Mouse (Mus musculus): Measurements from ENCODE around the gene Ch25h.

Ch25h gene

DNA sequence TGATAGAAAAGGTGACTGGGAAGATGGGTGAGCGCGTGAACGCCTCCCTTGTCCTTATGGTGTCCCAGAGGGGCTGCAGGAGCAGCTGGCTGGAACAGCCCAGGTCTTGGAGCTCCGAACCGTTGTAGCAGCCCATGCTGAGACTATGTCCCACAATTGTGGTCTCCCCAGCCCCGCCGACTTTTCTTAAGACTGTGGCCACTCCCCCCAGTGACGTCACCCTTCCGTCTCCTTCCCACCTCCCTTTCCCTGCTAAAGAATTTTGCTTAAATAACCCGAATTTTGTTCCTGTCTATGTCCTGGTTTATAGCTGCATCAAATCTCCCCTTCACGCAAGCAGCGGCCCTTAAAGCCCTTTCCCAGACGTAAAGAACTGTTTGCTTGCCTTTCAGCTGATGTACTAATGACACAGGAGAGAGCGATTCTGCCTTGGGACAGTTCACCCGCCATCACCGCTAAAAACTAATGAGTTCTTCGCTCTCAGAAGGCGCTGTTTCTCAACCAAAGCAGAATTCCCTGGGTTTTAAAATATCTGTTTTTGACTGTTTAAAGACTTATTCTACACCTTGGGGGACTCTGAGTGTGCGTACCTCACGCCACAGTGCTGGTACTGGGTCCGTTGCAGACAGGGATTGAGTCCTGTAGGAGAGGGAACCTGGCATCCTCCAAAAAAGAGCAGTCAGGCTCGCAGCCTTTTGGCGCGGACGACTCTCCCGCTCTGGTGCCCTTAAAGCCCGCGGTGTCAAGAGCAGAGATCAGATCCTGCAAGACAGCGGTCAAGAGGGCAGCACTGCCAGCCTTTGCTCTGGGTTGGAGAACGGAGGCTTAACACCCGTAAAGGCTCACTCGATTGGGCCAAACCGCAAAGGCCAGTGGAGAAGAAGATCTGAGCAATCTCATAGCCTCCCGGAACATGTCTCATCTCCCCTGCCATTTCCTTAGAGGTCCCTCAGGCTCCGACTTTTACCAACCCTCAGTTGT is at the start of gene Ch25h:
TSS of gene Ch25h (minus strand) at position 174 of the 981 bp plus-strand sequence.
- DNase-seq (ENCODE audit: low spot score in 2 of 2) = peak; percentile 28 to 63

DNA sequence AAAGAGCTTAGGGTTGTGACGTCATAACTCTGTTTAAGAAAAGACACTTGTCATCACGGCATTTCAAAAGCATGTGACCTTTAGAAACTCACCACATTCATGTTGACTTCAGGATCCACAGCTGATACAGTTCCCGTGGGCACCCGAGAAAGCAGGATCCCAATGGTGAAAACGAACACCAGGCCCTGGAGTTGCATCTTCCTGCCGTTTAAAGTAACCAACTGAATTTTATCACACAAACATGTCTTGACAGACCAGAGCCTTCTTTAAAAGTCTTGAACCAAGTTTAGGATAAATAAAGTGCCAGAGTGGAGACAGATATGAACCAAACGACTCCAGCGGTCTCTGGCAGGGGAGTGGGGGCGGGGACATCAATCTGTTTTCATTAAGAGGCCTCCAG is 49.7 kb upstream of the Ch25h start:
- DNase-seq (ENCODE audit: low spot score in 2 of 2) = no peak

DNA sequence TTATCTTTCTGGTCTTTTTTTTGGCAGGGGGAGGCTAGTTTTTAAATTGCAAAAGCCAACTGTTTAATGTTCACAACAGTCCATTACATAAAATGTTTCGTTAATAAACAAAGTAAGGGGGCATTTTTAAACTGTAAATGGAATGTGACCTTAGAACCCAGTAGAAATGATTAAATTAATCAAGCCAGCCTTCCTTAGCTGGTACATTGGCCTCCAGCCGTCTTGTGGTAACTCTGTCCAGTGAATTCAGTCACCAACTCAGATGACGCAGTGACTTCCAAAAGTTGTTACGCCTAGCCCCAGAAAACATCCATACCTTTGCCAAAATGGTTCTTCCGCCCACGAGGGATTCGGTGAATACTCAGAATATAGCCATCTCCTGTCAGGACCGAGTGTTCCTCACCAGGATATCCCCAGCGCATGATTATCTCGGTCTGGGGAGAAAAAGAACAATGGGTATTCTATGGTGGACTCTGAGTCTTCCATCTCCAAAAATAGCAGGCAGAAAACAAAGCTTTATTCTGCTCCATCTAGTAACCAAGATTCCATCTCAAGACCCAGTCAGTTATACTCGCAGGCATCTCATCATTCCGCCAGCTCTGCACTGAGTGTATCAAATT is 48.3 kb upstream of the Ch25h start:
- DNase-seq (ENCODE audit: low spot score in 2 of 2) = no peak

DNA sequence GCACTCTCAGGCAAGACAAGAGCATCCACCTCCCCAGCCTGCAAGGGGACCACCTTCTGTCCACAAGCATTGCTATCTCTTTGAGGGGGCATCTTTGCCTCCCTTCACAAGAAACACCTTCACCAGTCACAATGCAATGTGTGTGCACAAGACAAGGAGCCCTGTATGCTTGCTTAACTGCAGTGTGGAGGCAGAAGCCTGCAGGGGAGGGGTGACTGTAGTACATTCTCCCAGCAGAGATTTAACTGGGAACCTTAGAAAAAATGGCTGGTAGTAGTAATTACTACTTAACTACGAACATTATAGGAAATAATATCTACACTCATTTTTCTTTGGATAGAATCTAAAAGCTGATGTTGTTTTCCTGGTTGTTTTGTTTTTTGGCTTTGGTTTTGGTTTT is 47.0 kb upstream of the Ch25h start:
- DNase-seq (ENCODE audit: low spot score in 2 of 2) = no peak

DNA sequence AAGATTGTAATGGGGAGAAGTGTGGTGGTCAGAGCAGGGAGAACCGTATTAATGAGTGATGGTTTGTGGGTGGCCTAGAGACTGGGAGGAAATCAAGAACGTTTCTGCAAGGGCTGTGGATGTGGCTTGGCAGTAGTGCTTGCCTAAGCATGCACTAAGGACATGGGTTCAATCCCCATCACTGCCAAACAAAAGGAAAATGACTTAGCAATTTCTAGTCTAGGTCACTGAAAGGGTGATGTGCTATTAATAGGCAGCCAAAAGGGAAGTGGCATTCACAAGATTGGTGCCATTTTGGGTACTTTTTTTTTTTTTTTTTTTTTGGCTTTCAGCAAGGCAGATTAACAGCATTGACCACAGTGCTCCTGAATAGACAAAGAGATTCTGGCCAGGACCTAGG is 46.4 kb upstream of the Ch25h start:
- no peak for DNase-seq (ENCODE audit: low spot score in 2 of 2)

DNA sequence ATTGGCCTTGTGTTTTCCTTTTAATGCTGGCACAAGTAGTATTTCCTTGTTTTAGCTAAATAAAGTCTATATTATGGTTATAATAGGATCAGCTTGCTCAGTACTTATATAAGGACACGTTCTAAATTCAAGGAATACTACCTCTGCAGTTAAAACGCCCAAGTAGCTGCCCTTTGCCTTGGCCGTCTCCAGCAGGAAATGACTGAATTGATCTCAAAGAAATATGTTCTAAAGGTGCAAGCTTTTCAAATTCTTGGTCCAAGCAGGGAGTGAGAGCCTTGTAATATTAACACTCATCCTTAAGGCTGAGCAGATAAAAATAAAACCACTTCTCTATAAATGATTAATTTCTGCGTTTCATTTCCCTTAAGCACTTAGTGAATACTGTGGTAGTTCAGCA is 45.1 kb upstream of the Ch25h start:
- DNase-seq (ENCODE audit: low spot score in 2 of 2) = no peak

DNA sequence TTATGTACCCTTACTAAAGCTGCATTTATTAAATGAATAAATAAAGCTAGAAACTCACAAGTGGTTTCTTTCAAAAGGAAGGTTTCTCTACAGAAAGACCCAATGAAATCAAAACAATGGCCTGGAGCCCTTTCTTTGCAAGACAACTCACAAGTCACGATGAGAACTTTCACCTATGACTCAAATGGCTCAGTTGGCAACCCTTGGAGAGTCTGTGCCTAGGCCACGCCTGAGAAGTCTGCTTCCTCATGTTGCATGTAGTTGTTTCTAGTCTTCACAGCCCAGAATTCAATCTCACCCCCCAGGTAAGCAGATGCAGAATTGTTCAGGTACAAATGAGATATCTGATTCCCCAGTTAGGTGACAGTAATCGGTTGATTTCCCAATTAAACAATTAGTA is 44.7 kb upstream of the Ch25h start:
- DNase-seq (ENCODE audit: low spot score in 2 of 2) = no peak

DNA sequence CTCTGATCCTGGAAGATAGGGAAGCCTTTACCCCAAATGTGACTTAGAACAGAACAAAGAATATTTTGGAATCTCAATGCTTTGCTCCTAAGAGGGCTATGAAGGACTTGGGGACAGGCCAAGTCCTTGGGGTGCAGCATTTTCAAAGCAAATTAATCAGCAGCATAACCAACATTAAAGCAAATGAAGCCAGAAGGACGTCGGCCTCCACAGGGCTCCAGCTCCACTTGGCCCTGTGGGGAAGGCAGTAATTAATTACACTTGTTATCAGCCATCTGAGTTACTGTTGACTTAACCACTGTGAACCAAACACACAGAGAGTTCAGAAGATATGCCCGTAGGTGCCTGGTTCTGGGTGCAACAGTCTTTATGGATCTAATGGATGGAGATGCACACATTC is 43.8 kb upstream of the Ch25h start:
- DNase-seq (ENCODE audit: low spot score in 2 of 2) = no peak

DNA sequence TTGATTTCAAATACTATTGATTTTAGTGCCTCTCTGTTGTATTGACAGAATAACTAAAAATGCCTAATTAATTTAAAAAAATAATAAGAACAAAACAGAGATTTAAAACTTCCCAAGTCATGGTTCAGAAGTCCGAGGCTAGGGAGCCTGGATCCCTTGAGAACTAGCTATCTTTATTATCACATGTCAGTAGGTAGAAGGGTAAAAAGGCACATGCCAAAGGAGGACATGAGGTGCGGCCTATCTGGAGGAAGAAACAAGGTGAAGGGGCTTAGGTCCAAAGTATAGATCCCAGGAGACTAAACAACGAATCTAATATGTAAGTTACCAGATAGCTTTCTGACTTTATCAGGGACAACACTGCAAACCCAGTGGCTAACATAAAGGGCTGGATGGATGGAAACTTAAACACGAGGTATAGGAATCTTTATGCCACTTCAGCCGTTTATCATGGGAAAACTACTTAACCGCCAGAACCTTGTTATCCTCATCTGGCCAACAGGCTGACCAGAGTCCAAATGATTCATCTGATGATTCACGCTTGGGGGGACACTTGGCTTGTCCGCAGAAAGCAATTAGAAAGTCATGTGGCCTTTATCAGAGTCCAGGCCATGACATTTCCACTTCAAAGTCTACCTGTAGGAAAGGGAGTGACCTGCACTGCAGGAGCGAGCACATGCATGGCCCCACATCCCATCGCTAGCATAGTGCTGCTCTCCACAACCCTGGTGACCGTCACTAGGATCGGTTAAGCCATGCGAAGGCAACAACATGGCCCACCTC is 43.0 kb upstream of the Ch25h start:
- DNase-seq (ENCODE audit: low spot score in 2 of 2) = no peak

DNA sequence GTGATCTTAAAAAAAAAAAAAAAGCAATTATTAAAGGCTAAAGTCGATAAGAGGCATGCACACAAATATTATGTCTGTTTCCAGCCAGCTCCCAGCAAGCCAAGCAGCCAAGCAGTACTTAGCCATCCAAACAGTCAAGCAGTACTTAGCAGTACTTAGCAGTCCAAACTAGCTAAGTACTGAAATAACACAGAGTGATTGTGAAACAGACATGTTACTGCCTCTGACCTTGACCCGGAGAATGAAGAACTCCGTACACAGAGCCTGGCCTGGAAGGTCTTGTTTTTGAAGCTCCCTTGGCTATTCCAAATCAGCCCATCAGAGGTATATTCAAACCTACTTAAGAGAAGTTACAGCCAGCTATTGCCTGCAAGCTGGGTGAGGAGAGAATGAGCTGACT is 42.2 kb upstream of the Ch25h start:
- DNase-seq (ENCODE audit: low spot score in 2 of 2) = no peak

DNA sequence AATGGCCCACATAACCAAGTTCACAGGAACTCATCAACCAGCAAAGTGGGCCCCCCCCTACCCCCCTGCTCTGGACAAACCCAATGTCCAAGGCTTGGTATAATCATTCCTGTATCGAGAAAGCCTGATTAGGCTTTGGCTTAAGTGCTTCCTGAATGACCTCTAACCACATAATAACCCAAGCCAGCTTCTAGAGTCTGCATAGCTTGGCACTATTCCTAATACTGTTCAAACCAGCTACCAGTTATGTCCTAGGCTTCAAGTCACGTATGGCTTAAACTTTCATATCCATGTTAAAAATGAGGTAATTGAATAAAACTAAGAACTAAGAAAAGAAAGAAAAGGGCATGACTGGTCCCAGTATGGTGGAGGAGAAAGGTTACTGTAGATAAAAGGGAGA is 41.4 kb upstream of the Ch25h start:
- no peak for DNase-seq (ENCODE audit: low spot score in 2 of 2)

DNA sequence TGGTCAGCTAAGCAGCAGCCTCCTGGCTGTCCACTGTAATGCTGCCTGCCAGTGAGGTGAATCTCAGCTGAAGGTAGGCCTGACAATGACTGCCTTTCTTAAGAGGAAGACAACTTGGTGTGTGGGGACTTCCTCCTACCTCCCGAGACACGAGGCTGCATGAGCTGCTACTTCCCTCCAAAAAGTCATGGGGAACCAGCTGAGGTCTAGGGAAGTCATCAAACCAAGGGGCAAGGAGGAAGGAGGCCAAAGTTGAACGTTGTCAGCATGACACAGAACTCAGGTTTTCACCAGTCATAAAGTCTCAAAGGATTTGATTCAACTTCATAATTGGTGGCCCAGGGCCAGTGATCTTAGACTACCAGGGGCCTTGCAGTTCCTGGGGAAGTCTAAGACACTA is 40.7 kb upstream of the Ch25h start:
- no peak for DNase-seq (ENCODE audit: low spot score in 2 of 2)

DNA sequence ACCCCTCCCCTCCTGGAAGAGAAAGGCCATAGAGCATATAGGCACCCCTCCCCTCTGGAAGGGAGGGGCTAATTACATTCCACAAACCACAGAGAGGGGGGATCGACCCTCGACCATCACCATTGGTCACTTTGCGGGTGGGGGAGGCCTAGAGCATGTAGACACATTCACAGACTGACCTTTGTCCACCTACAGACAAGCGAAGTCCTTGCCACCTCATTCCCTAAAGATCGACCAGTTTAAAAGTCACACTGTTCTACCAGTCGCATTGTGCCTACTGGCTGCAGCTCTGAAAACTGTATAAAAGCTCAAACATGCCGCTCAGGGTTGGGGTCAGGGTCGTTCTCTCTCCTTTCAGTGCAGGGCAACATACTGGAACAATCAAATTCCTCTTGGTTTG is 36.6 kb upstream of the Ch25h start:
- DNase-seq (ENCODE audit: low spot score in 2 of 2) = no peak

DNA sequence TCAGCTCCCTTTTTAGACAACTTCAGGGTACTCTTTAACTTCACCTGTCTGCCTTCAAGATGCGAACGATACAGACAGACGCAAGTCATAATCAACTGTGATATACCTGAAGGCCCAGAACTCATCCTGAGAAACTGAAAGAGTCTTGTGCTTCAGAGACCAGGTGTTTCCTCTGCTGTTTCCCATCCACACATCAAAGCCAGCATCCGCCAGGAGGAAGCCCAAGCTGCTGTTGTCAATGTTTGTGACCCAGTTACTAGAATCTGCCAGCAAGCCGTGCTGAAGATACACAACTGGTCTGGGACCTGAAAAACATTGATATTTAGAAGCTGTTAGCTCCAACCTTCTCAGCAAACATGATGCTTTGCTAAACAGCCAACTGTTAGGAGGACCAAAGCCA is 35.8 kb upstream of the Ch25h start:
- no peak for DNase-seq (ENCODE audit: low spot score in 2 of 2)

DNA sequence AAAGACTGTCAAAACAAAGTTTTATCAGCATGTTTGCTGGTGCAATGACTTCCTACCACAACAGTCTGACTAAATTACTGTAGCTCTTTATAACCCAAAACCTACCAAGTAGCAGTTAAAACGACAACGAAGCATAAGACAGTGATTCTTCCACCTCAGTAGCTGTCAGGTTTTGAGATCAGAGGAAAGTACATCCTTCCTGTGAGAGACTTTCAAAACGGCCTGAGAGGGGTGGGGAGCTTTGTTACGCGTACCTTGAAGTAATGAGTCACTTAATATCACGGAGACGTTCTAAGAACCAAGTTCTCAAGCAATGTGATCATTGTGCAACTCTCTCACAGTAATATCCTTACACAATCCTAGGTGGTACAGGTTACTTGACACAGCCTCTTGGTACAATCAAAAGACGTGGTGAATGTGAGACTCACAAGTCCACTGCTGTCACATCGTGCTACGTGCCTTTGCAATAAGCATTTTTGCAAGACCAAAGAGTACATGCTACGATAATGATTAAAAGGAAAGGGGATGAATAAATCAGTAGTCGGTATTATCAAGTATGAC is 30.3 kb upstream of the Ch25h start:
- no peak for DNase-seq (ENCODE audit: low spot score in 2 of 2)

DNA sequence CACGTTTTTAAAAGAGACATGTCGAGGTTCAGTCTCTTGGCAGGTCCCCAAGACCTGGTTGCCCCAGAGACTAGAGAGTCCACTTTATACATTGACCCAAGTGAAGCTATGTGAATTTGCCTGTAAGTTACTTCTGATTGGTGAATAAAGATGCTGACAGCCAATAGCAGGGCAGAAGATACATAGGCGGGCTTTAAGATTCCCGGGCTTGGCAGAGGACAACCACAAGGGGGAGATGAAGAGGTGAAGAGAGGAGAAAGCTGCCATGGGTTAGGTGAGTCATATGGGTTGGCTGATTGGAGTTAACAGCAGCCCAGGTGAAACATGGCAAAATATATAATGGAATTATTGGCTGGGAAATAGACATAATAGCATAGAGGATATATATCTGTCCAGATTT is 25.8 kb upstream of the Ch25h start:
- DNase-seq (ENCODE audit: low spot score in 2 of 2) = peak; percentile 62 to 77

DNA sequence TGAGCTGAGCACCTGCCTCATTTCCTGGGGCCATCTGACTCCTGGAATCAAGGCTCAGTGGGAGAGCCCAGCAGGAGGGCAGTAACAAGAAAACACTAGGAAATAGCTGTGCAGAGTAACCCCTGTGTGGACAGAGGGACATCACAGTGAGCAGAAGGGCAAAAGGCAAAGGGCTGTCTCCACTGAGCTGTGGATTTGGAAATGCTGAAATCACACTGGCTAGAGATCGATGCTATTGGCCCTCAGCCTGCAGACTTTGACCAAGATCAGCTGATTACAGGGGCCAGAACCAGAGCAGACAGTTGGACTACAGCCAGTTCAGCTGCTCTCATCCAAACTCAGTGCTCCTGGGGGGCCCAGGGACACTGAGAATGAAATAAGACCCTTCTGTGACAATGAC is 21.4 kb upstream of the Ch25h start:
- no peak for DNase-seq (ENCODE audit: low spot score in 2 of 2)

DNA sequence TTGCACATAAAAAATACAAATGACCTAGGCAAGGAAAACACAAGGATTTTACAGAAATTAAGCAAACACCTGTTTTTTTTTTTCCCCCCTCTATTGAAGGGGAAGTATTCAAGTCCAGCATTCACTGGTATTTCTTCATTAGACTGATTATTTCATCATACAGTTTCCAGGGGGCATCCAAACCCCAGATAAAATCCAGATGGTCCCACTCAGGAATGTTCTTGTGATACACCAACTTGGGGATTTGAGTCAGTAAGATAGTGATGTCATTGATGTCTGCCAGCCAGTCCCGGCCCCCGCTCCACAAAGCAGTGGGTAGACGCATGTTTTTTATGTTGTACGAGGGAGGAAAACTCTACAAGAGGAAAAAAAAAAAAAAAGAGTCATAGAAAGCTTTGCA is 18.9 kb upstream of the Ch25h start:
- DNase-seq (ENCODE audit: low spot score in 2 of 2) = no peak

DNA sequence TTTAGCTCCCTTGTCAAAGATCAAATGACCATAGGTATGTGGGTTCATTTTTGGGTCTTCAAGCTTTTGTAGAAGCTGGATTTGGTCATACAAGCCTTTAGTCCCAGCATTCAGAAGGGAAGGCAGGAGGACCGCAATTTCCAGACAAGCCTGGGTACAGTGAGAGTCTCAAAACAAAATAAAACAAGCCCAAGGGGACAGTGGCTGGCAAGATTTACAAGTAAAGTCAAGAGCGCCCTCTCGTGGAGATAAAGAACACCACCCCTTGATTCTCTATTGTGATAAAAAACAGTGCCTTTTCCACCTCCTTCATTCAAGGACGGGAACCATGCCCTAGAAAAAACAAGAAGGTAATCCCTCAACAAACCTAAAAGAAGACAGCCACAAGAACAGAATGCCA is 8.6 kb upstream of the Ch25h start:
- no peak for DNase-seq (ENCODE audit: low spot score in 2 of 2)

DNA sequence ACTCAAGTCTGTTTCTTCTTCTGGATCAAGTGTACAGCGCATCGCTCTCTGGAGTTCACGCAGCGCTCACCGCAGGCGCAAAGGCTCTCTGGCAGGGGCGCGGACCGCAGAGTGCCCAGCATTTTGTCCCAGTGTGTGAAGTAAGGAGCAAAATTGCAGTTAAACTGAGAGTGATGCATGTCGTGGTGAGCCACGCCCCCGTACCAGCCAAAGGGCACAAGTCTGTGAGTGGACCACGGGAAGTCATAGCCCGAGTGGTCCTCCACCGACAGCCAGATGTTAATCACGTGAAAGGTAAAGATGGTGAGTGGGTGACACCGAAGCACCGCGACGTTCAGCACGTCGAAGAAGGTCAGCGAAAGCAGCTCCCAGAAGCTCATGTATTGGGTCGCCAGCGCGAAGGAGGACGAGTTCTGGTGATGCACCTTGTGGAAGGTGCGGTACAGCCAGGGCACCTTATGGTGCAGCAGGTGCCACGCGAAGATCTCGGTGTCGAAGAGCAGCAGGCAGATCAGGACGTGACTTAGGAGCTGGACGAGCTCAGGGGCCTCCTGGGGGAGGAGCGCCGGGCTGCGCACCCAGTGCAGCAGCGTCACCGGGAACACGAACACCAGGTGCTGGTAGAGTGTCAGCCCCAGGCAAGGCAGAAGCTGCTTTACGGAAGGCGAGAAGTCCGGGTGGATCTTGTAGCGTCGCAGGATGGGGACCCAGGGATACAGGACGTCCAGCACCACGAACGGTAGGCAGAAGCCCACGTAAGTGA is 555 bp downstream of the Ch25h start:
- no peak for DNase-seq (ENCODE audit: low spot score in 2 of 2)

DNA sequence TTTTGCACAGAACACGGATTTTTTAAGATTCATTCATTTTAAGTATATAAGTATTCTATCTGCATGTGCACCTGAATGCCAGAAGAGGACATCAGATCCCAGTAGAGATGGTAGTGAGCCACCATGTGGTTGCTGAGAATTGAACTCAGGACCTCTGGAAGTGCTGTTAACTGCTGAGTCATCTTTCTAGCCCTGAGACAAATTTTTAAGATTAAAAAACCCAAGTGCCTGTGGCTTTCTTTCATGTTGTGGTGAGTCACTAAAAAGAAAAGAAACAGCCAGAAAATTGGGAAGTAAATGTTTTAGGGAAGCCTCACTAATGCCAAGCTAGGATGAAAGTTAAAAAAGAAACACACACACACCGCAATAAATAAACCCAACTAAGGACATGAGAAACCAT is 3.3 kb downstream of the Ch25h start:
- no peak for DNase-seq (ENCODE audit: low spot score in 2 of 2)

DNA sequence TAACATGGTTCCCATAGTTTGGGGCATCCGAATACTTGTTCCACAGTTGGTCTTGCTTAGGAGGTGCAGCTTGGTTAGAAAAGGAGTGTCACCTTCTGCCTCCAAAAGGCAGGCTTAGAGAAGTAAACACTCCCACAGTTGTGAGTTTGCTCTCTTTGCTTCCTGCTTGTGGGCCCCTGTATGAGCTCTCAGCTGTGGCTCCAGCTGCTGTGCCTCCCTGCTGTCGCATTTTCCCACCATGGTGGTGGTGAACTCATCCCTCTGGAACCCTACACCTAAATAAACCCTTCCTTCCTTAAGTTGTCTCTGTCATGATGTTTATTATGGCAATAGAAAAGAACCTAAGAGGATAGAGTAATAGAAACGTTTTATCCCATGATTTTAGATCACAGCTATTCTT is 6.2 kb downstream of the Ch25h start:
- no peak for DNase-seq (ENCODE audit: low spot score in 2 of 2)

Data from urinary bladder, postnatal 4 days (tissue).